Mouse (Mus musculus) urinary bladder, postnatal 14 days (tissue): ENCODE results near the gene Tex14.

Source experiments
- DNase-seq: peaks from one replicate; pipeline ENCODE4 v3.0.0; 2021; ENCODE audit warnings: low spot score

The Tex14 gene

GRCm38 (mm10) chr11:87592713-87593598, 188.1 kb downstream of the Tex14 start:
- DNase-seq, result no peak

DNA sequence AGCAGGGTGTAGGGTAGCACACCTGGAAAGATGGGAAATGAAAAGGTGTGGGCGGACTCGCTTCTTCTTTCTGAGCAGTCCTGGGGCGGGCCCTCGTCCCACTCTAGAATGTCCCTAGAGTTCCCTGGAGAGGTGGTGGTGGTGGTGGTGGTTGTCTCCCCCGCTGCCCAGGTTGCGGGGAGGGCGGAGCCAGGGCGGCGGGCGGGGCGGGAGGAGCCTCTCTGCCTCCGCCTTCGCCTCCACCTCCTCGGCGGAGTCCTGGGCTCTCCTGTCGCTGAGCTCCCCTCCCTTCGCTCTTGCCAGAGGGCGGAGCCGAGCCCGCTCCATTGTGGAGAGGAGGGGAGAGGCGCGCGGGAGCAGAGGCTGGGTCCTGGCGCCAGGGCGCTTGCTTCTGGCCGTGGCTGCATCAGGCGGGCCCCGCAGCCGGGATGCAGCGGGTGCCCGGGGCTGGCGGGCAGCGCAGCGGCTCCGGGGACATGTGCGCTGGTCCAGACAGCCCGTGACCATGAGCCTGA, 190.5 kb downstream of the Tex14 start:
- peak; percentile 90 for DNase-seq

DNA sequence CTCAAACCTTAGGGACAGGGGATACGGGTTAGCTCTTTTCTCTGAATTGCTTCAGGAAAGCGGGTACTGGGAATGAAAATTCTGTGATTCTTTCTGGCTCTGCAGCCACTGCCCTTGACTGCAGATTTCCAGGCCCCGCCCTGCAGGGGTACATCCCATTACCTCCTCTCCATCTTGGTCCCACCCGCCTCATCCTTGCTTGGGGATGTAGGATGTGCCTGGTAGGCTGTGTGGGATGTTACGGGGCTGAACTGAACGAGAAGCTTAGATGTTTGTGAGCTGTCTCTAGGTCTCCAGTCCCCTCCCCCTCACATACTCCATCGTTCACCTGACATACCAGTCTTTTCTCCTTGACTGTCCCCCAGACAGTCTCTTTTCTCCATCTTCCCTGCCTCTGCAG, 191.1 kb downstream of the Tex14 start:
- DNase-seq, result no peak

DNA sequence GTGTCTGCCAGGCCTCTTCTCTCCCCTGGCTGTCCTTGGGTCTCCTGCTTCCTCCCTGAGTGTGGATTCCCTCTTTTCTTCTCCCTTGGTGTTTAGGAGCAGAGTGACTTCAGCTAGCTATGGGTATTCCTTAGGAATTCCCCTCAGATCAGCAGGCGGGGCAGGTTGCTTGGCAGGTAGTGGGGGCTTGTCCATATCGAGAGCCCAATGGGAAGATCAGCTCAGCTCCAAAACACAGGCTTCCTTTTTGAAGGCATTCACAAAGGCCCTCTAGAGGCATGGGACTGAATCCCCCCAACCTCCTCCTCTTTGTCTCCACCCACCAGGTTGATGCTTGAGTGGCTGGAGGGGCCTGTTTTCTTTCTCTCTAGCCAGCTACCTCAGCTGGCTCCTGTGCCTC, 191.6 kb downstream of the Tex14 start:
- no peak for DNase-seq

DNA sequence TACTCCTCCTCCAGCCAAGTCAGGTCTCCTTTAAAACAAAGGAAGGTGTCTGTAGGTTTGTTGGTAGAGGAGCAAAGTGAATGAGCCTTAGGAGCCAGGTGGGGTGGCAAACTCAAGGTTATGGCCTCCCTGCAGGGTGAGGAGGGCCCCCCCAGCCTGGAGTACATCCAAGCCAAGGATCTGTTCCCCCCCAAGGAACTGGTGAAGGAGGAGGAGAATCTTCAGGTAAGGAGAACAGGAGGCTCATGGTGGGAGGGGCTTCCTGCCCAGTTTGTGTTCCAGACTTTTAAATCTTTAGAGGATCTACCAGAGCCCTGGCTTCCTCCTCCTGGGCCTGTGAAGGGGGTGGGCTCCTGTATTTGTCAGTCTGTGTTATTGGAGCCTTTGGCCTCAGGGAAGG, 192.2 kb downstream of the Tex14 start:
- DNase-seq, result no peak

DNA sequence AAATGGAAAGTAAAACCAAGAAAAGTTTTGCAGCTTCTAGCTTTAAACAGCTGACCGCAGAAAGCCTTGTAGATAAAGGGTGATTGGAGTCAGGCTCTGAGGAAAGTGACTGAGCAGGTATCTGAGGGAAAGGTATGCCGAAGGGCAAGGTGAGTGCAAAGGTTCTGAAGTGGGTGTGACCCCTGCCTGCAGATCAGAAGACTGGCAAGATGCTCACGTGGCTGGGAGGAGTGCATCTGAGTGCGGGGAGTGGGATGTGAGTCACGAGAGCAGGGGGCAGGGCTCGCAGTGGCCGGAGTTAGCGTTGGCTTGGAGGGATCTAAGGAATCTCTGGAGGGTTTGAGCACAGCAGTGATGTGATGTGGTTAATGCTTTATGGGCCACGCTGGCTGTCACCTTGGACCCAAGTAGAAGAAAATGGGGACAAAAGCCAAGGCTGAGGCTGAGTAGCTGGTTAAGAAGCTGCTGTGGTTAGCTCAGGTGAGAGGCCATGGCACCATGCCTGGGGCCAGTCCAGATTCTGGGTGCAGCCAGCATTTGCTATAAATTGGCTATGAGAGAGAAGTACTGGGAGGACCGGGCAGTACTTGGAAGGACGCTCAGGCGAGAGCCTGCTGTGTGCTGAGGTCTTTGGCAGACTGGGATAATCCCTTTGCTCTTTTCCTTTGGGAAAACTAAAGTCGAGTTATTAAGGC, 194.7 kb downstream of the Tex14 start:
- DNase-seq, result no peak

DNA sequence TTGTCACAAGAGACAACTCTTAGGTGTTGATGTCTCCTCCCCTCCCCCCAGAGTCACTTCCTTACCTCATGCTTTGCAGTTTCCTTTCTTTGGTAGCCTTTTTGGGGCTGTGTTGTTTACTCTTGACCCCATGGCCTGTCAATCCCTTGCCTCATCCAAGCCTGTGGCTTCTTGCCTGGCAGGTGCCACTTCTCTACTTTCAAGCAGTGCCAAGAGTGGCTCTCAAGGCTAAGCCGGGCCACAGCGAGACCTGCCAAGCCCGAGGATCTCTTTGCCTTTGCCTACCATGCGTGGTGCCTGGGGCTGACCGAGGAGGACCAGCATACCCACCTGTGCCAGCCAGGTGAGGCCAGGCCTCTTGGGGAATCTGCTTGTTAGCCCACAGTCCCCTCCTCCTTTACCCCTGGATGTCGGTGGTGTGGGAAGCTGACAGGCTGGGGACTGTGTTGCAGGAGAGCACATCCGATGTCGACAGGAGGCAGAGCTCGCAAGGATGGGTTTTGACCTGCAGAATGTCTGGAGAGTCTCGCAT, 195.5 kb downstream of the Tex14 start:
- no peak for DNase-seq

DNA sequence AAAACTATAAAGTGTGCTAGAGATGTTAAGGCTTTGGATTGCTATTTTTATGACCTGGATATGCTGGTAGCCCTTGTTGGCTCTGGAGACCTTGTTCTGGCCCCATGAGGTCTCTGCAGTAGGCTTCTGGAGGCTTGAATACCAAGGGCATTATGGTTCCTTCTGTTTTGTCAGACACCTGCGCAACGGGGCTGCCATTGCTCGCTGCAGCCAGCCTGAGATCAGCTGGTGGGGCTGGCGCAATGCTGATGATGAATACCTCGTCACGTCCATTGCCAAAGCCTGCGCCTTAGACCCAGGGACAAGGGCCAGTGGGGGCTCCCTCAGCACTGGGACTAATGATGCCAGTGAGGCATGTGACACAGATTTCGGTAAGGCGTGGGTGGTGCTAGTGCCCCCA, 197.4 kb downstream of the Tex14 start:
- no peak for DNase-seq

GRCm38 (mm10) chr11:87603571-87603970, 198.7 kb downstream of the Tex14 start:
- DNase-seq, result no peak
